Mouse (Mus musculus): ENCODE data around the gene Schip1. TPM values are rescaled to one million over a fixed set of nuclear protein-coding genes. Genes with fewer than 3 reads are reported as not detected.

Gene Schip1
- polyA plus RNA-seq, 1 experiment from 2014 or later, result 5.0 TPM

GRCm38 (mm10) chr3:68518586-68518985, 454.0 kb downstream of the Schip1 start:
- no peak overlapping the region for H3K4me2 ChIP-seq
- H3K27me3 ChIP-seq (replicated peaks), result no peaks in the 10 kb centered on the region
- no peak for ATAC-seq
- no peaks in the 10 kb centered on the region for H3K4me1 ChIP-seq
- no peak overlapping the region for H3K9ac ChIP-seq
- WGBS (ENCODE audit: insufficient replicate concordance), result 88% methylated on average over 5 of the region's 5 CpGs
- no peaks in the 10 kb centered on the region for H3K36me3 ChIP-seq
- H3K4me3 ChIP-seq, result no peak overlapping the region
- no peaks in the 10 kb centered on the region for H3K9me3 ChIP-seq (replicated peaks)
- H3K27ac ChIP-seq, result no peak overlapping the region

- no peaks in the 10 kb centered on the region for H3K4me1 ChIP-seq
- WGBS (ENCODE audit: insufficient replicate concordance), result 79% methylated on average over 10 of the region's 10 CpGs
Observed at GRCm38 (mm10) chr3:68525361-68525878, 460.8 kb downstream of the Schip1 start.

GRCm38 (mm10) chr3:68526416-68526815, 461.8 kb downstream of the Schip1 start:
- WGBS (ENCODE audit: insufficient replicate concordance), result 36% methylated on average over 4 of the region's 4 CpGs
- Histone ChIP-seq H3K4me1 (no peaks in the 10 kb centered on the region), H3K9me3 (replicated peaks) (no peaks in the 10 kb centered on the region), H3K4me3 (no peak overlapping the region), H3K36me3 (no peaks in the 10 kb centered on the region), H3K27me3 (replicated peaks) (no peaks in the 10 kb centered on the region), H3K9ac (no peak overlapping the region), H3K27ac (no peak overlapping the region), H3K4me2 (no peak overlapping the region)
- no peak for ATAC-seq

More at GRCm38 (mm10) chr3:68525361-68525878, 460.8 kb downstream of the Schip1 start:
- Histone ChIP-seq H3K9me3 (replicated peaks) (no peaks in the 10 kb centered on the region), H3K27ac (no peak overlapping the region), H3K27me3 (replicated peaks) (no peaks in the 10 kb centered on the region), H3K4me3 (no peak overlapping the region), H3K9ac (no peak overlapping the region), H3K4me2 (no peak overlapping the region), H3K36me3 (no peaks in the 10 kb centered on the region)
- ATAC-seq, result no peak

- no peak overlapping the region for H3K27ac ChIP-seq
- H3K4me3 ChIP-seq, result no peak overlapping the region
- WGBS (ENCODE audit: insufficient replicate concordance), result 77% methylated on average over 4 of the region's 4 CpGs
- no peaks in the 10 kb centered on the region for H3K9me3 ChIP-seq (replicated peaks)
- H3K27me3 ChIP-seq (replicated peaks), result no peaks in the 10 kb centered on the region
- H3K4me2 ChIP-seq, result no peak overlapping the region
- ATAC-seq, result no peak
- no peak overlapping the region for H3K9ac ChIP-seq
- H3K36me3 ChIP-seq, result no peaks in the 10 kb centered on the region
- no peaks in the 10 kb centered on the region for H3K4me1 ChIP-seq
Observed at GRCm38 (mm10) chr3:68527182-68527581, 462.6 kb downstream of the Schip1 start.

DNA sequence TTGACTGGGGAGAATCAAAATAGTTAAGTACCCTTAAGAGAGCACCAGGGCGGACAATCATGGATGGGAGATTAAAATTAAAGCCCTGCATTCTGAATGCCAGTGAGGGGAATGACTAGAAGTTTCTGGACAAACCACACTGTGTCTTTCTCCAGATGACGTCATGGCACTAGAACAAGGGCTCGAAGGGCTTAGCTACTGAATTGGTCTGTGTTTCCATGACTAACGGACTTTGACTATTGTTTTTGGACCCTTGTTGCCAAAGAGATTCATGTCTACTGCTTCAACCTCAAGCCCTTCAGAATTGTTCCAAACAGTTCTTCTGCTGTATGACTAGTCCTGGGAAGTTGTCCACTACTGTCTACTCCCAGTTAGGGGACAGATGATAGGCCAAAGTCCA, 467.3 kb downstream of the Schip1 start:
- Histone ChIP-seq H3K27me3 (replicated peaks) (no peaks in the 10 kb centered on the region), H3K9ac (no peak overlapping the region), H3K4me3 (no peak overlapping the region), H3K4me1 (no peaks in the 10 kb centered on the region), H3K27ac (no peak overlapping the region), H3K4me2 (no peak overlapping the region), H3K36me3 (no peaks in the 10 kb centered on the region), H3K9me3 (replicated peaks) (no peaks in the 10 kb centered on the region)
- no peak for ATAC-seq
- WGBS (ENCODE audit: insufficient replicate concordance), result 78% methylated on average over 4 of the region's 4 CpGs

DNA sequence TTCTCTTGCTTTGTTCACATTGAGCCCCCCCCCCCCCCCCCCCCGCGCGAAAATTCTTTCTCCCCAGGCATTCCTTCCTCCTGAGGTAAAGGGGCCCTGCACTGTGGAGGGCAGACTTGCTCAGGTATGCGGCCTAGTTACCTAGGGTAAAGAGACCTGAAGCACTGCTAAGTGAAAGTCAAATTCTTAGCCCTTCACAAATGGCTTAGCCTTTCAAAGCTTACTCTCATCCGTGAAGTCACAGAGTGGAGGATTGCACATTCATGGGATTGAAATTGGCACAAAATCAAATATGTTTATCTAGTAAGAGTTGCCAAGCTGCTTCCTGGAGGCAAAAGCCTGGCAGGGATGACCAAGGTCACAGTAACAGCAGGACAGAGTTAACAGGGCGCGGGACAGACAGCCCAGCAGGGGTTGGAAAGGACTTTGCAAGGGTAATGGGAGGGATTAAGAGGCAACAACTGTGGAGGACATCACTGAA, 470.0 kb downstream of the Schip1 start:
- no peak for ATAC-seq
- no peak overlapping the region for H3K4me2 ChIP-seq
- no peak overlapping the region for H3K4me3 ChIP-seq
- no peak overlapping the region for H3K9ac ChIP-seq
- no peaks in the 10 kb centered on the region for H3K27me3 ChIP-seq (replicated peaks)
- no peaks in the 10 kb centered on the region for H3K36me3 ChIP-seq
- H3K4me1 ChIP-seq, result no peaks in the 10 kb centered on the region
- WGBS (ENCODE audit: insufficient replicate concordance), result 34% methylated on average over 6 of the region's 7 CpGs
- no peaks in the 10 kb centered on the region for H3K9me3 ChIP-seq (replicated peaks)
- H3K27ac ChIP-seq, result no peak overlapping the region

DNA sequence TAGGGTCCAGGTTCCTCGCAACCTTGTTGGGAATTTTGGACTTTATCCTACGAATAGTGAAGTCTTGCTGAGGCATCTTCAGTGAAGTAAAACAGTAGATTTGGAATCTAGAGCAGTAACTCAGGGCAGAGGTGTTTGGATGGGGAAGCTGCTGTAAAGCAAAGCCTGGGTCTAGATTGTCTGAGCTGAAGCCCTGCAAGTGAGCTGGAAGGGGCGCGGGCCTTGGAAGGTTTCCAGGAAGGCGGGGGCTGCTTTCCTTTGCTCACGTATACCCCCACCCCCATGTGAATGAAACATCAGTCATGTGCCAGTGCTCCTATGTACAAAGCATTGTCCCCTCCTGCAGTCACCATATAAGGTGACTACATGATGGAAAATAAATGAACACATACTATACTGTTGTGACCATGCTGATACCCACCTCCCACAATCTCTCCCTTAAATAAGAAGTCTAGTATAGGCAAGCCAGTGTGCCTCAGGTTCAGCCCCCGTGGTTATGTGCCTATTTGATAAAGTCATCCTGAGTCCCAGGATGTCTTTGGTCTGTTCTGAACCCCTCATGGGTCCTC, 470.6 kb downstream of the Schip1 start:
- Histone ChIP-seq H3K9ac (no peak overlapping the region), H3K9me3 (replicated peaks) (no peaks in the 10 kb centered on the region), H3K4me2 (no peak overlapping the region), H3K4me3 (no peak overlapping the region), H3K27ac (no peak overlapping the region), H3K27me3 (replicated peaks) (no peaks in the 10 kb centered on the region), H3K4me1 (no peaks in the 10 kb centered on the region), H3K36me3 (no peaks in the 10 kb centered on the region)
- 76% methylated on average over 7 of the region's 7 CpGs for WGBS (ENCODE audit: insufficient replicate concordance)
- ATAC-seq, result no peak

DNA sequence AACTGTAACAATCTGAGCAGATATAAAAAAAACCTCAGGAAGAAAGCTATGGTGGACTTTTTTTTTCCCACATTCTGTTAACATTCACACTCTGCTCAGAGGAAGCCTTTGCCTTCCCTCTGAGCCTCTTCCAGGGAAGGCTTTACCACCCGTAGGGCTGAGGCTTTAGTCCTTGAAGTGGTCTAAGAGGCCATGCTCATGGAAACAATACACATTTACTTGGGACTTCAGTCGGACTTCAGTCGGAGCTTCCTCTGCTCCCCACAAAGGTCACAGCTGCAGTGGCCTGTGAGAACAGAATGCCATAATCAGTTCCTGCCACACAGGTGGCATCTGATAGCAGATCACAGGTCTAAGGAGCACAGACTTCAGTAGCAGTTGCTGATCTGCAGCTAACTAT, 471.5 kb downstream of the Schip1 start:
- H3K36me3 ChIP-seq, result no peaks in the 10 kb centered on the region
- no peaks in the 10 kb centered on the region for H3K27me3 ChIP-seq (replicated peaks)
- H3K9ac ChIP-seq, result no peak overlapping the region

GRCm38 (mm10) chr3:68541688-68542087, 477.1 kb downstream of the Schip1 start:
- ATAC-seq, result peak; percentile 53; the same call in 1 of the 2 replicates
- H3K36me3 ChIP-seq, result no peaks in the 10 kb centered on the region
- no peak overlapping the region for H3K4me3 ChIP-seq
- no peak overlapping the region for H3K4me2 ChIP-seq
- no peaks in the 10 kb centered on the region for H3K27me3 ChIP-seq (replicated peaks)
- WGBS (ENCODE audit: insufficient replicate concordance), result 33% methylated on average over 8 of the region's 8 CpGs
- no peak overlapping the region for H3K9ac ChIP-seq
- no peaks in the 10 kb centered on the region for H3K9me3 ChIP-seq (replicated peaks)
- no peak overlapping the region for H3K27ac ChIP-seq
- peaks cover 23% of the 10 kb centered on the region for H3K4me1 ChIP-seq

More for the DNA sequence above, 471.5 kb downstream of the Schip1 start:
- Histone ChIP-seq H3K4me3 (no peak overlapping the region), H3K4me1 (no peaks in the 10 kb centered on the region), H3K4me2 (no peak overlapping the region), H3K27ac (no peak overlapping the region), H3K9me3 (replicated peaks) (no peaks in the 10 kb centered on the region)
- 66% methylated on average over 3 of the region's 3 CpGs for WGBS (ENCODE audit: insufficient replicate concordance)
- ATAC-seq, result no peak

DNA sequence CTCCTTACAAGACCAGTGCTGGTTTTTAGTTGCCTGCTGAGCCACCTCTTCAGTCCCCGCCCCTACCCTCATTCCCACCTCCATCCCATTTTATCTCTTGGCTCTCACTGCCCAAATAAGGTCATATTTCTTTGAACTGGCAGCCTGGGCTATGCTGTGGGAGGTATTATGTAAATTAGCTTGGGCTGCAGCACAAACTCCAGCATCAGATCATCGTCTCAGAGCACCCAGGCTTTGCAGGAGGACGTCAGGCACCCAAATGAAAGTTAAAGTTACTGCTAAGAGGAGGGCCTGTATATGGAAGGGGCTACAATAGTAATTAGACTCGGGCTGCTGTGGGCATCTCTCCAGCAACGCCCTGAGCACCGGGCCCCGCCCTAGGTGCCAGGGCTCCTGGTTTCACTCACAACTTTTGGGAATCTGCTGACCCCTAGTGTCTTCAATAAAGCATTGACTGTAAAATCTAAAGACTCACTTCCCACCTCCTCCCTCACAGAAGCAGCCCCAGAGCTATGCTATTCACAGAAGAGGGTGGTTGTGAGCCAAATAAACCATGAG, 478.4 kb downstream of the Schip1 start:
- Histone ChIP-seq H3K27me3 (replicated peaks) (no peaks in the 10 kb centered on the region), H3K4me3 (0 out of 2 replicates have a peak overlapping the region, but pooled peaks have one; percentile 3), H3K36me3 (no peaks in the 10 kb centered on the region), H3K27ac (no peak overlapping the region), H3K4me2 (peak overlapping the region; percentile 47), H3K4me1 (peaks cover 23% of the 10 kb centered on the region), H3K9me3 (replicated peaks) (no peaks in the 10 kb centered on the region), H3K9ac (no peak overlapping the region)
- peak; percentile 83 for ATAC-seq
- WGBS (ENCODE audit: insufficient replicate concordance), result 3% methylated on average over 7 of the region's 7 CpGs

- no peak overlapping the region for H3K9ac ChIP-seq
- 69% methylated on average over 7 of the region's 7 CpGs for WGBS (ENCODE audit: insufficient replicate concordance)
- ATAC-seq, result no peak
Observed at GRCm38 (mm10) chr3:68544811-68545210, 480.2 kb downstream of the Schip1 start.

GRCm38 (mm10) chr3:68545898-68546297, 481.3 kb downstream of the Schip1 start:
- ATAC-seq, result no peak
- H3K9ac ChIP-seq, result no peak overlapping the region
- H3K4me2 ChIP-seq, result no peak overlapping the region
- no peak overlapping the region for H3K4me3 ChIP-seq
- no peak overlapping the region for H3K27ac ChIP-seq
- H3K36me3 ChIP-seq, result no peaks in the 10 kb centered on the region
- WGBS (ENCODE audit: insufficient replicate concordance), result 69% methylated on average over 6 of the region's 6 CpGs
- peaks cover 23% of the 10 kb centered on the region for H3K4me1 ChIP-seq
- no peaks in the 10 kb centered on the region for H3K9me3 ChIP-seq (replicated peaks)
- H3K27me3 ChIP-seq (replicated peaks), result no peaks in the 10 kb centered on the region

More at GRCm38 (mm10) chr3:68544811-68545210, 480.2 kb downstream of the Schip1 start:
- Histone ChIP-seq H3K4me3 (no peak overlapping the region), H3K4me2 (no peak overlapping the region), H3K9me3 (replicated peaks) (no peaks in the 10 kb centered on the region), H3K36me3 (no peaks in the 10 kb centered on the region), H3K27ac (no peak overlapping the region), H3K4me1 (peaks cover 23% of the 10 kb centered on the region), H3K27me3 (replicated peaks) (no peaks in the 10 kb centered on the region)

Data from liver, embryonic 12.5 days (tissue).